Mouse (Mus musculus) frontal cortex, adult 2 months (tissue): ENCODE results near the gene Kif1b. TPM values are rescaled to one million over a fixed set of nuclear protein-coding genes. Genes with fewer than 3 reads are reported as not detected.
"Not testable (repeated sequence)": the region's sequence is repeated elsewhere in the genome, so short reads cannot be mapped to it uniquely, and the experiment has no call there.

Experiments used
- DNase-seq, 2 experiments: peaks; one replicate each; pipeline ENCODE4 v3.0.0; 2022; ENCODE audit warnings: low spot score in 1 of 2; ENCODE audit errors: extremely low spot score in 1 of 2
- polyA plus RNA-seq: library from polyadenylated mRNA; depleted of rRNA; stranded (reverse); fragments of >200 nt; gene quantifications from 2 replicates; pipeline ENCODE4 v1.2.3, GENCODE M21; 2012

Gene Kif1b
- polyA plus RNA-seq, 1 experiment: 188 TPM

DNA sequence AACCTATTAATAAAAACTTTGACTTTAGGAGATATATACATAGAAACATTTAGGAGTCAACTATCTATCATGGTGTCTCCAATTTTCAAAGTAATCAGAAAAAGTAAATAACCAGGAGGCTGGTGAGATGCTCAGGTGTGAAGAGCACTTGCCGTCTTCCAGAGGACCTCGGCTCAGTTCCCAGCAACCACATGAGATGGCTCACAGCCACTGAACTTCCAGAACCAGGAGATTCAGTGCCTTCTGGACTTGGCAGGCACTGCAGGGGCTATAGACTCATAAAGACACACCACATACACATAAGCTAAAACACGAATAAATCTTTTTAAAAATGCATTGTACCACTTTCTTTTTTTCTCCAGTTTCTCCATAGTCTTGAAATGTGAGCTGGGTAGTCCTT is 79.2 kb downstream of the Kif1b start:
- no peak for DNase-seq

DNA sequence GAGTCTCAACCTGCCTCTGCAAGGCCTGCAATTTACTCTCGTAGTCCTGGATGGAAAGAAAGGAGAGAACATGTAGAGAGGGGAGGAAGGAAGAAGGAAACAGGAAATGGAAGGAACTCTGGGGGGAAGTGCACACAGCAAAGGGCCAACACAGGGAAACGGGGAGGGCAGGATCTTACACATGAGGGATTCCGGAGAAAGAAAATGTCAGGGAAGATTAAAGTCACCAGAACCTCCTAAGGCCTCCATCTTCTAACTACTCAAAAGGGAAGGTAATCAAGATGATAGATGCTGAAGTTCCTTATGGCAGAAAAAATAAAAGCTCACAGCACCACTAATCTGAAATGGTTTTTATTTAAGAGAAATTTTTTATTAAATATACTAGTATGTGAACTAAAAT is 81.2 kb downstream of the Kif1b start:
- DNase-seq: no peak

DNA sequence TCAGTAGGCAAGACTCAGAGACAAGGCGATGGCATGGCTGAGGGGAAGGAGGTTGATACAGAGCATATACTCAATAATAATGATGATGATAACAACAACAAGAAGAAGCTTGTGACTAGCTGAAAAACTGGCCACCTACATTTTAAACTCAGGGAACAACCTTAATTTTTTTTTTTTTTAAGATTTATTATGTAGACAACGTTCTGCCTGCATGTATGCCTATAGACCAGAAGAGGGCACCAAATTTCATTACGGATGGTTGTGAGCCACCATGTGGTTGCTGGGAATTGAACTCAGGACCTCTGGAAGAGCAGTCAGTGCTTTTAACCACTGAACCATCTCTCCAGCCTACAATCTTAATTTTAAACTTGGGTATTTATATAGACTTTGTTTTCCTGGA is 84.0 kb downstream of the Kif1b start:
- no peak for DNase-seq

DNA sequence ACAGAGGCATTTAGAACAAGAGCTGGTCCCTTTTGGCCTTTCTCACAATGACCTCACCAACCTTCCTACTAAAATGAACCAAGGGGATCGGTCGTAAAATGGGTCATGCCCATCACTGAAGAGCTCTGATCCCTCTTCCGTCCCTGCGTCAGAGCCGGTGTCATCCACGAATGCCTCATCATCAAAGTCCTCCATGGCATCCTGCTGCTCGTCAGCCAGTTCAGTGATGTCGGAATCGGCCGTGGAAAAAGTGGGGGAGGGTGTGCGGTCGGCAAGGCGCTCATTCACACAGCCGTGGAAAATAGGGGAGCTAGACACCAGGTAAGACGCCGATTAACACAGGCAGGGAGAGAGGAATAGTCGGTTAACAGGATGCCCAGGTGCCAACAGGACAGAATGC is 87.0 kb downstream of the Kif1b start:
- DNase-seq: no peak

DNA sequence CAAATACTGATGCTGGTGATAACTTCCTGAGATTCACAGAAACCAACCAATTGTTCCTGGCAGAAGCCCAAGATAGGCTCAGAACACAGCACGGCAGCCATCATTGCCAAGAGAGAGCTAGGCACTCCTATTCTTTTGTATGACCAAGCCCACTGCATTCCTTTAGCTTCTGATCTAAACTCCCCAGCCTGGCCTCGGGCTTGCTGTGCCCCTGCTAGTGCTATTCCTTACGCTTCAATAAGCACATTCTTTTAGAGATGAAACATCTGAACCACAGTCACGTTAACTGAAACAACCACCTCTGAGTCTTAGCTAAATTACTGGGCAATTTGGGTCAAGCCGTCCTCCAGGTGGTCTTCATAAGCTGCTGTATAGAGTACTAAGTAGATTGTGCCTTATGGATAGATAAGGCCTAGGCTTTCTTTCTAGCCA is 87.4 kb downstream of the Kif1b start:
- DNase-seq: peak; percentile 40 to 53

DNA sequence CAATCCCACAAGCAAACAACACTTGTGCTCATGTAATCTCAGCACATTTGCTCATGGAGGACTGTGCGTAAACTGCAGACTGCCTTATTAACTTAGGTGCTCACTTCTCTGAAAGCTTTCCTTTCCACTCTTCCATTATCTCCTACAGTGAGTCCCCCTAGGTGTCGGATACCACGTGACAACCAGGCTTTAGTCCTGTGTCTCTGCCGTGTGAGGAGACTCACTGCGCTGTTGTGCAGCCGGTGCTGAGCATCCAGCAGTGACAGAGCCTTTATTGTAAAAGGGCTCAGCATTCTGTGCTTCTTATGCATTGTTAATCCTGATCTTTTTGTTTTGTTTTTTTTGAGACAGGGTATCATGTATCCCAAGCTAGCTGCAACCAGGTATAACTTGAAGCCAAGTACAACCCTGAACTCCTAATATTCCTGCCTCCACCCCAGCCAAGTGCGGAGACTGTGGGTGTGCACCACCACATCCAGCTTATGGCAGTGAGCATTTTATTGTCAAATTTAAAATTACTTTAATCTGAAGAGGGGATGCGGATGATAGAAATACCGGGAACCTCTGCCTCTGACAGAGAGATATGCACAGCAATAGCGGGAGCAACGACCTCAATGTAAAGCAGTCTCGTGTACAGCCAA is 88.0 kb downstream of the Kif1b start:
- DNase-seq: no peak

DNA sequence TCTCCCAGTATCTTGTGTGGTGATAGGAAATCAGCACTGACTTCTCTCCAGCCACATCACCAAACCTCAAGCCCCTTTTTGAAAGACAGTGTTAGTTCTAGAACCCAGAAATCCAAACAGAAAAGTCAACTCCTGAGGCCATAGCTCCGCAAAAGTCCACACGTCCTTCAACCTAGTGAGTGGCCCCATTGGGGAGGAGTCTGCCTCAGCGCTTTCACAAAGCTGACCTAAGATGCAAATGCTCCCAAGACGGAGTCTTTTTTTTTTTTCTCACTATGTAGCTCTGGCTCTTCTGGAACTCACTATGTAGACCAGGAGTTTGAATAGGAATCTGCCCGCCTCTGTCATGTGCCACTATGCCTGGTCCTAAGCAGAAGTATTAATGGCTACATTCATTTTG is 89.0 kb downstream of the Kif1b start:
- no peak for DNase-seq

DNA sequence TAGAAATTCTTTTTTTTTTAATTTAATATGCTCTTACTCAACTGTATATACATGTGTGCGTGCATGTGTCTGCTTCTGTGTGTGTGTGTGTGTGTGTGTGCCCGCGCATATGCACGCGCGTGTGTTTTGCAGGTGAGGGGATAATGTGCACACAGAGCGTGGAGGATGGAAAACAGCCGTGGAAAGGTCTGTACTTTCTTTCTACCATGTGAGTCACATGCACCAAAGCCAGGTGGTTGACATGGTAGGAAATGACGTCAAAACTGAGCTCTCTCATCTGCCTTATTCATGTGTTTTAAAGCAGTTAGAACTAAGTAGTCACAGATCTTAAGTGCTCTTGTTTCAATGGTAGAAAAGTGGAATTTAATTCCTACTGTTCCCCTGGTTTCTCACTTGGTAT is 91.5 kb downstream of the Kif1b start:
- DNase-seq: no peak

DNA sequence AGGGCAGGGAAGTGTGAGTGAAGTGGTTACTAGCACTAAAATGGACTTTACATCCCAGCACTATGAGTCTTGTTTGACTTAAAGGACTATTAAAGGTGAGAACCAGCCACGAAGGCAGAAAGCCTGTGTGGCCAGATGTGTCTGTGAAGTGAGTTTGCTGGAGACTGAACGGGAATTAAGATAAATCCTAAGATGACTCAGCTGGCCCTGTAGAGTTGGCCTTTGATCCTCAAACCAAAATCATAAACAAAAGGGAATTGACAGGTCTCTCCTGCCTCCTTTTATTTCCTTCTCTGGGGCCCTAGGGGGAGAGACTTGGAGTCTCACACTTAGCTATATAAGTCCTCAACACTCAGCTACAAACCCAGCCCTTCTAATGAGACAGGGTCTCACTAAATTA is 92.1 kb downstream of the Kif1b start:
- DNase-seq: no peak

DNA sequence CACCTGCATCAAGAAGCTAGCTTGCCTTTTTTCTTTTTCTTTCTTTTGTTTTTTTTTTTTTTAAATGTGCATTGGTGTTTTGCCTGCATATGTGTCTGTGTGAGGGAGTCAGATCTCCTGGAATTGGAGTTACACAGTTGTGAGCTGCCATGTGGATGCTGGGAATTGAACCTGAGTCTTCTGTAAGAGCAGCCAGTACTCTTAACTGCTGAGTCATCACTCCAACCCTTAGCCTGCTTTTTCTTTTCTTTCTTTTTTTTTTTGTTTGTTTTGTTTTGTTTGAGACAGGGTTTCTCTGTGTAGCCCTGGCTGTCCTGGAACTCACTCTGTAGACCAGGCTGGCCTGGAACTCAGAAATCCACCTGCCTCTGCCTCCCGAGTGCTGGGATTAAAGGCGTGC is 93.0 kb downstream of the Kif1b start:
- DNase-seq: not testable (repeated sequence)

DNA sequence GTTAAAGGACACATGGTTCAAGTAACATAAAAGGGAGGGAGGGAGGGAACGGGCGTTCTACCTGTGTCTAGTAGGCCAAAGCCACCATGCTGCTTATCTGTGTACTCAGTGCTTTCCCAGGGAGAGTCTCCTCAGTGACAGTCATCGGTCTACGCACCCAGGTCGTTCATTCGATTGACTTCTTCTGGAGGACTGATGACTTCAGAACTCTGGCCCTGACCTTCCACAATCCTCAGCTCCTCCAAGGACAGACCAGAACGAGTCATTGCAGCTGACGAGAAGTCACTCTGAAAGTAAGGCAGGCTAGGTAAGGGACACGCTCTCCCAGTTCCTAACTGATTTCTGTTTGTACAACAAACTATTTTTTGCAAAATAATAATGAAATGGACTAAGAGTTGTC is 94.0 kb downstream of the Kif1b start:
- no peak for DNase-seq

DNA sequence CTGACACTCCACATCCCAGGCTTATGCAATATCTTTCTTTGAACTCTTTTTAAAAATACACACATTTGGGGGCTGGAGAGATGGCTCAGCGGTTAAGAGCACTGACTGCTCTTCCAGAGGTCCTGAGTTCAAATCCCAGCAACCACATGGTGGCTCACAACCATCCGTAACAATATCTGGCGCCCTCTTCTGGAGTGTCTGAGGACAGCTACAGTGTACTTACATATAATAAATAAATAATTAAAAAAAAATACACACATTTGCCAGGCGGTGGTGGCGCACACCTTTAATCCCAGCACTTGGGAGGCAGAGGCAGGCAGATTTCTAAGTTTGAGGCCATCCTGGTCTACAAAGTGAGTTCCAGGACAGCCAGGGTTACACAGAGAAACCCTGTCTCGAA is 96.1 kb downstream of the Kif1b start:
- not testable (repeated sequence) for DNase-seq

DNA sequence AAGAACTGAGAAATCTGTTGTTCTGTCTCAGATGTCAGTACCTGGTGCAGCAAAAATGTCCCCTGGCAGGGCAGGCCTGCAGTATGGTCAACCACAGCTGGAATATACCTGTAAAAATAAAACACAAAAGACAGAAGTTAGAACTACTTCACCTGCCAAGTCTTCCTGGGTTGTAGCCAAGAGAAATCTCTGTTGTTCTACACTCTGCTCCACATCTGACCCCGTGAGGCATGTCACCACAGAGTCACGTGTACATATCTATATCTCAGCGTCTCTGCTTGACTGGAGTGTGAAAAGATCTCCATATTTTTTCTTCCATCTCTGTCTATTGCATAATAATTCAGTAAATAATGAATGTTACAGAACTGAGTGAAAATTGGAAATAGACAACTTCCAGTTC is 105.0 kb downstream of the Kif1b start:
- no peak for DNase-seq

DNA sequence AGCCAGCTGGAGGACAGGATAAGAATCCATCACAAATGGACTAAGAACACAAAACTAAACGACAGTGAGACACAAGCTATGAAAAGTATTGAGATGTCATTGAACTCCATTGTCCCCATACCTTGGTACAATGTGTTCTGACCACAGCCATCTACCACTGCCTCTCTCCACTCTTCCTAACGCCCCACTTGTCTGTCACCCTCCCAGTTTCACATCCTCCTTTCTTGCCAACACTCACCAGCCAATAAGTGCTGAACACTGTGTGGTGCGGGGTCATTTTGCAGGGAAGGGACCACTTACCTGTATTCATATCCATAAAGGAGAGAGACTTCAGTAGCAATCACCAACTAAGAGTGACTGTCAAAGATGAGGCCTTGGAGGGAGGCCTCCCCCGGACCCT is 106.4 kb downstream of the Kif1b start:
- no peak for DNase-seq

DNA sequence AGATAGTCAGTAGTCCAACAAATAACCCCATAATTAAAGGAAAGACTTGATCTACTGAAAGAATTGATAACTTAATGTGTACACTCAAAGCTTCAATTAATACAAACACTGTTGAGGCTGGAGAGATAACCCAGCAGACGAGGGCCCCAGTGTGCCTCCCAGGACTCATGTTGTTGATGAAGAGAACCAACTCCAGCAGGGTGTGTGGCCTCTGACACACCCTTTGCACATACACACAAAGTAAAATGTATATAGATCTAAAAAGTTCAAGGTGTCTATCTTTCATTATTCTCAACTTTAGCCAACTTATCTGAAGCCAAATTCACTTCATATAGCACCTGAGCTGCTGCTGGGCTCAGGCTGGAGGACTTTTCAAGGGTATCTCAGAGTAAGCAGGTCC is 110.3 kb downstream of the Kif1b start:
- DNase-seq: no peak

DNA sequence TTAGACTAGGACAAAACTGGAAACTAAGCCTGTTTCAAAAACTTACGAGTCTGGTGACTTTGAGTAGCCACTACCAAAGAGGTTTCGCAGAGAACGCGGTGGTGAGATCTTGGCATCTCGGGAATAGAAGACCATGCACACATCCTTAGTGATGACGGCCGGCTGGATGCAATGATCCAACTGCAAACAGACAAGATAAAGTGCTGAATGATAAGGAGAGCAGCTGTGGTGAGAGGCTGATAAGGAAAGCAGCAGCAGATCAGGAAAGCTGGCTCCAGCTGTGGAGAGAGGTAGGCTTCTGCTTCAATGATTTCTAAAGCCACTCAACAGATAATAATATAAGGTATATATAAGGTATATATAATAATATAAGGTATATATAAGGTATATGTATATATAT is 116.4 kb downstream of the Kif1b start:
- no peak for DNase-seq

DNA sequence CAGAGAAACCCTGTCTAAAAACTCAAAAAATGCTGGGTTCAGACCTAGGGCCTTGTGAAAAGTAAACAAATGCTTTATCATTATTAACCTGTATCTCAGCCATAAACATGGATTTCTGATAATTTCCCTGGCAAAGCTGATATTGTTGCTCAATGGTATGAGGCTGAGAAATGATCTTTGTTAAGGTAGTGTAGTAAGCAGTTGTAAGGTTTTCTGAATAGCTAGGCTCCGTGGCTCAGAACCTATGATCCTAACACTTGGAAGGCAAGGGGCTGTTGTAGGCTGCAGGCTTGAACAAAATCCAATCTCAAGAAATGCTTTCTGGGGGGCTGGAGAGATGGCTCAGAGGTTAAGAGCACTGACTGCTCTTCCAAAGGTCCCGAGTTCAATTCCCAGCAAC is 118.9 kb downstream of the Kif1b start:
- no peak for DNase-seq

DNA sequence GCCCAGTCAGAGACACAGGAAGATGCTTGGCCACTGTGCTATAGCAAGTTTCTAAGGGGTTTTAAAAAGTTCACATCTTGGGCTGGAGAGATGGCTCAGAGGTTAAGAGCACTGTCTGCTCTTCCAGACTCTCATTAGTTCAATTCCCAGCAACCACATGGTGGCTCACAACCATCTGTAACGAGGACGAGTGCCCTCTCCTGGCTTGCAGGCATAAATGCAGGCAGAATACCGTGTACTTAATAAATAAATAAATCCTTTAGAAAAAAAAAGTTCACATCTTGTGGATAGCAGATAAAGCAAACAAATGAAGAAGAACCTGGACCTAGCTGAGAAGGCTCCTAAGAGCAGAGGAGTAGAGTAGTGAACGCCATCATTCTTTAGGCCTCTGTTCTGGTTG is 124.7 kb downstream of the Kif1b start:
- DNase-seq: no peak

DNA sequence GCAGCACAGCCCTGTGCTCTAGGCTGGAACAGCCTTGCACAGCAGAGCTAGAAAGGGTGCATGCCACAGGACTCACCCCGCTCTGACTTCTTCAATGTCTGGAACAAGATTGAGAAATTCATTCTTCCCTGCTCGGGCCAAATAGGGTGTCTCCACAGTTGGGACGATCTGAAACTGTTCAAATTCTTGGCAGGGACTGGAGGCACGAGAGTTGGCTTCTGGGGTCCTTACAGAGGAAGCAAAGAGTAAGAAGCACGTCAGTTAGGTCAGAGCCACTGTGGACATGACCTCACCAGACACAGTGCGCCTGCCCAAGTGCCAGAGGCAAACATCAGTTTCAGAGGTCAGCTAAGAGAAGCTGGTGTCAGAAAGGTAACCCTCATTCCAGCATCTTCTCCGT is 125.3 kb downstream of the Kif1b start:
- DNase-seq: no peak

DNA sequence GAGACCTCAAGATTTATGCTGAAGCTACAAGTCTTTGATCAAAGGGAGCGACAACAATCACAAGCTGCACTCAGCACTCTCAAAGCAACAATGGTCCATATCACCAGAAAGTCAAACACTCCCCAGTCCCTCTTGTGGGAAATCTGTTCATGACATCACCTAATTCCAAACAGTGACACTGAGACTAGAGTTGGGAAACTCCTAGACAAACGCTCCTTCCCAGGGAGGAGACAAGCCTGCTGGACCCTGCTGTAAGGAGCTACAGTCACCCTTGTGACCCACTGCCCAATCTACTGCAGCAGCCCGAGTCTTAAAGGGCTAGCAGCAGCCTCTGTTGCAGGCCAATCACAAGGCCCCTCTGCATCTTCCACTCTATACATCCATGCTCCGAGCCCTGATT is 127.9 kb downstream of the Kif1b start:
- no peak for DNase-seq

DNA sequence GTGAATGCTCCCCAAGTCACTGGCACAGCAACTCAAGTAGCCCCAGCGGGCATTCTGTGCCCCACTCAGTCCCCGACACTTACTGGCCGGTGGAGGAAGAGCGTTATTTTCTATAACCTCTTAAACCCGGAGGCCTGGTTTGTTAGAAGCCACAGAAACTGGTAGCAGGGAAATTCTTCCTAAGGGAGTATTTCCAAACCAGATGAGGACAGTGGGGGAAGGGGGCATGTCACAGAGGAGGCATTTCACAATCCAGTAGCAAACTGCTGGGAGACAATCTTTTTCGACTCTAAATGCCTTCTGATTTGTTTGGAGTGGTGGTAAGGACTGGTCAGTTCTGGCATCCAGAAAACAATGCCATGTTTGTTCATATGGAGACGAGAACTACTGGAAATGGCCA is 128.3 kb downstream of the Kif1b start:
- no peak for DNase-seq

DNA sequence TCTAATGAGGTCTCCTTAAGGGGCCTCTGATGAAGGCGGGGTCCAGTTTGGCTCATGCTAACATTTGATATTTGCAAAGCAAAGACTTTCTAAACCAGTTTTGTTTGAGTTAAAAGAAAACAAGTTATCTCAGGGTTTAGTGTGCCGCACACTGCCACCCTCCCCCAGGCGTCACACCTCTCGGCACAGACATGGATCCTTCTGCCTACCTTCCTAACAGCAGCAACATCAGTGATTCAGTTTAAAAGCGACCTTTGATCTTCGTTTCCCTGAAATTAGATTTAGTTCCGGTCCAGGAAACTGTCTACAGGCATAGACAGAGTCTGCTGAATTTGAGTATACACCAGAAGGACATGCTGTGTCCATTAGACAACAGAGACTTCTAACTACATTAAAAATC is 129.2 kb downstream of the Kif1b start:
- no peak for DNase-seq

DNA sequence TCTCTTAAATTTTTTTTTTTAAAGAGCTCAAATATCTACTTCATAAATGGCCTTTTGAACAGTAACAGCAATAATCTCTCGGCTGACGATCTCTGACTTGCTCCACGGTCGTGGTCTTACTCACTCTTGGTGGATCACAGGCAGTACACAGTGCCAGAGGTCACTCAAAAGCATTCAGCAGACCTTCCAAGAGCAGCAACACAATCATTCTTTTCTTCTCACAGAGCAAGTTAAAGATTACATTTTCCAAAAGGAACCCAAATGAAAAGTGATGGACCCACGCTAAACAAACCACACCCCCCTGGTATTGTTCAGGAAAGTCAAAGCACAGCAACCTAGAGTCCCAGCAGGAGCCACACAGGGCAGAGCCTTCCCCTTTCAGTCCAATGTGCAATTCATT is 130.4 kb downstream of the Kif1b start:
- DNase-seq: no peak
